In the genomic region with DNA sequence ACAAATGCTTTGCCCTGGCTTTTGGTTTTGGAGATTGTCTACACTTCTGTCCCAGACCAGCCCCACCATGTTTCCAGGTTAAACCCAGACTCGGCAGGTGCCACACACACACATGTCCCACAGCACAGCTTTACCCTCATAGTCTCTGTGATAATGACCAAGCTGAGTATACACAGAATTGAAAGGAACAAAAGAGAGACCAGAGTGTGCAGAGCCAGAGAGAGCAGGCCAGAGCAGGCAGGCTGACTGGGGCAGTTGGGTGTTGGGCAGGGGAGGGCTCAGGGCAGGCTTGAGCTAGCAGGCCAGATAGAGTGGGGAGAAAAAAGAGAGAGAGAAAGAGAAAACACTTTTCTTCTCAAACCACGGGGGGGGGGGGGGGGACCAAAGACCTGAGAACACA, we compare ENCODE assay signal across 30 mouse cellular contexts. TPM values are rescaled to one million over a fixed set of nuclear protein-coding genes. Genes with fewer than 3 reads are reported as not detected.
DNase-seq lines count a peak whose midpoint lies in the region; ATAC-seq and TF ChIP-seq lines count a peak whose summit lies in the region.
"Had no signal": no experiment of that assay in that cellular context is flagged by ENCODE, and none has a peak within 500 bp of the region (broad histone marks: within the 10 kb centered on the region; RNA-seq: fewer than 3 reads in every experiment).

No protein-coding gene starts in this region.

- peak overlapping the region; percentile 11; the same call in 1 of the 2 replicates for H3K4me2 ChIP-seq in intestine, embryonic 14.5 days (ENCODE audit: low read length)
- H3K4me2 ChIP-seq in intestine, embryonic 16.5 days (ENCODE audit: low read depth, low read length): peak overlapping the region; percentile 48
- no peak overlapping the region for H3K4me2 ChIP-seq in stomach, embryonic 14.5 days (replicated peaks; ENCODE audit: low read depth, low read length)
- 0 out of 2 replicates have a peak overlapping the region, but pooled peaks have one; percentile 2 for H3K4me2 ChIP-seq in stomach, postnatal 0 days (replicated peaks; ENCODE audit: low read depth)
- H3K4me2 ChIP-seq: embryonic facial prominence, embryonic 13.5 days; forebrain, embryonic 13.5 days; heart, embryonic 13.5 days; hindbrain, embryonic 14.5 days had no signal

- WGBS in intestine, embryonic 14.5 days: 82% methylated on average over 1 of the region's 2 CpGs
- 84% methylated on average over 1 of the region's 2 CpGs for WGBS in intestine, embryonic 16.5 days
- 68% methylated on average over 1 of the region's 2 CpGs for WGBS in stomach, embryonic 14.5 days
- WGBS in stomach, postnatal 0 days: 48% methylated on average over 1 of the region's 2 CpGs

- no peak overlapping the region for H3K4me3 ChIP-seq in intestine, embryonic 14.5 days (ENCODE audit: low read depth, low read length)
- H3K4me3 ChIP-seq in intestine, embryonic 16.5 days (ENCODE audit: low read length): peak overlapping the region; percentile 43
- H3K4me3 ChIP-seq in stomach, embryonic 14.5 days (ENCODE audit: low read depth, low read length): no peak overlapping the region
- H3K4me3 ChIP-seq in stomach, postnatal 0 days (ENCODE audit: low read depth, low read length): 0 out of 2 replicates have a peak overlapping the region, but pooled peaks have one; percentile 0
- H3K4me3 ChIP-seq: embryonic facial prominence, embryonic 13.5 days; erythroblast, embryonic 14.5 days; forebrain, embryonic 13.5 days; gastrocnemius, adult 2 months; heart, embryonic 13.5 days had no signal

- H3K9me3 ChIP-seq in intestine, embryonic 14.5 days (ENCODE audit: control insufficient read depth, low read length): no peaks in the 10 kb centered on the region
- H3K9me3 ChIP-seq in intestine, embryonic 16.5 days (ENCODE audit: control insufficient read depth, low read length): no peaks in the 10 kb centered on the region
- no peaks in the 10 kb centered on the region for H3K9me3 ChIP-seq in stomach, embryonic 14.5 days (ENCODE audit: control insufficient read depth, low read depth, low read length)
- H3K9me3 ChIP-seq in stomach, postnatal 0 days (ENCODE audit: control insufficient read depth, low read length): no peaks in the 10 kb centered on the region
- H3K9me3 ChIP-seq: embryonic facial prominence, embryonic 13.5 days; forebrain, embryonic 13.5 days; G1E; heart, embryonic 13.5 days had no signal

- ATAC-seq in intestine, embryonic 14.5 days (replicated peaks; ENCODE audit: low FRiP score, low TSS enrichment, low read depth): no peak
- no peak for ATAC-seq in intestine, embryonic 16.5 days
- peak; percentile 86 for ATAC-seq in stomach, embryonic 14.5 days (ENCODE audit: insufficient number of reproducible peaks, insufficient read depth, low FRiP score, low read depth)
- peak; percentile 80 for ATAC-seq in stomach, postnatal 0 days (ENCODE audit: low FRiP score, low TSS enrichment)
- ATAC-seq: forebrain, embryonic 13.5 days; forebrain, embryonic 16.5 days; hindbrain, postnatal 0 days; inflammation-experienced regulatory T-cells, adult 6 months had no signal

- DNase-seq in intestine, embryonic 14.5 days (ENCODE audit: low spot score): no peak
- DNase-seq in stomach, postnatal 0 days (ENCODE audit: low spot score): peak; percentile 54
- no peak for DNase-seq in thymus, postnatal 0 days (ENCODE audit: low spot score)
- no peak for DNase-seq in Muller cell, postnatal 12 days (ENCODE audit: inconsistent ontology term)
- no peak for DNase-seq in adrenal gland, postnatal 14 days
- DNase-seq: adrenal gland, adult 8-10 months; adrenal gland, postnatal 36 days; B cell, adult 2 months; cerebellum, adult 18-20 months; cerebellum, adult 9-10 months; cerebellum, postnatal 14 days; gastrocnemius, adult 2 months; gastrocnemius, postnatal 14 days; heart, postnatal 14 days; heart, postnatal 4 days had no signal

- H3K9ac ChIP-seq in intestine, embryonic 14.5 days (ENCODE audit: low read length): no peak overlapping the region
- H3K9ac ChIP-seq in intestine, embryonic 16.5 days (ENCODE audit: low read depth, low read length): peak overlapping the region; percentile 62
- no peak overlapping the region for H3K9ac ChIP-seq in stomach, embryonic 14.5 days (replicated peaks; ENCODE audit: low read depth, low read length)
- no peak overlapping the region for H3K9ac ChIP-seq in stomach, postnatal 0 days (ENCODE audit: low read length)
- H3K9ac ChIP-seq: embryonic facial prominence, embryonic 13.5 days; forebrain, embryonic 13.5 days; heart, embryonic 13.5 days; hindbrain, embryonic 14.5 days had no signal

- no peak for TF ChIP-seq CTCF in stomach, postnatal 0 days (IDR thresholded peaks at IDR 0.05; ENCODE audit: low read depth)

- no peaks in the 10 kb centered on the region for H3K36me3 ChIP-seq in intestine, embryonic 14.5 days (ENCODE audit: control insufficient read depth, insufficient read depth, low read length)
- H3K36me3 ChIP-seq in intestine, embryonic 16.5 days (ENCODE audit: control insufficient read depth, insufficient read depth, low read length): no peaks in the 10 kb centered on the region
- H3K36me3 ChIP-seq in stomach, embryonic 14.5 days (ENCODE audit: control insufficient read depth, insufficient read depth, low read length): no peaks in the 10 kb centered on the region
- H3K36me3 ChIP-seq in stomach, postnatal 0 days (ENCODE audit: control insufficient read depth, insufficient read depth, low read length): no peaks in the 10 kb centered on the region
- H3K36me3 ChIP-seq: embryonic facial prominence, embryonic 13.5 days; G1E; heart, embryonic 13.5 days had no signal

- no peak overlapping the region for H3K27ac ChIP-seq in intestine, embryonic 14.5 days (ENCODE audit: low read depth)
- peak overlapping the region; percentile 64 for H3K27ac ChIP-seq in intestine, embryonic 16.5 days (ENCODE audit: low read length)
- peak overlapping the region; percentile 22; the same call in 1 of the 2 replicates for H3K27ac ChIP-seq in stomach, embryonic 14.5 days (ENCODE audit: low read length)
- H3K27ac ChIP-seq in stomach, postnatal 0 days (replicated peaks): peak overlapping the region; percentile 67; the same call in 1 of the 2 replicates
- H3K27ac ChIP-seq: embryonic facial prominence, embryonic 13.5 days; forebrain, embryonic 13.5 days; gastrocnemius, adult 2 months; heart, embryonic 13.5 days; hindbrain, embryonic 14.5 days; hindbrain, postnatal 0 days had no signal

- no peaks in the 10 kb centered on the region for H3K27me3 ChIP-seq in intestine, embryonic 14.5 days (replicated peaks; ENCODE audit: control insufficient read depth, insufficient read depth, low read length)
- H3K27me3 ChIP-seq in intestine, embryonic 16.5 days (replicated peaks; ENCODE audit: control insufficient read depth, insufficient read depth, low read length): no peaks in the 10 kb centered on the region
- no peaks in the 10 kb centered on the region for H3K27me3 ChIP-seq in stomach, embryonic 14.5 days (ENCODE audit: control insufficient read depth, insufficient read depth, low read length)
- H3K27me3 ChIP-seq in stomach, postnatal 0 days (ENCODE audit: control insufficient read depth, insufficient read depth, low read length): no peaks in the 10 kb centered on the region
- H3K27me3 ChIP-seq: forebrain, embryonic 13.5 days; heart, embryonic 13.5 days had no signal

- no peak for TF ChIP-seq EP300 in stomach, postnatal 0 days (optimal IDR thresholded peaks at IDR 0.05)

- H3K4me1 ChIP-seq in intestine, embryonic 14.5 days (replicated peaks; ENCODE audit: control insufficient read depth, insufficient read depth, low read length): no peaks in the 10 kb centered on the region
- H3K4me1 ChIP-seq in intestine, embryonic 16.5 days (ENCODE audit: control insufficient read depth, insufficient read depth, low read length): no peaks in the 10 kb centered on the region
- H3K4me1 ChIP-seq in stomach, embryonic 14.5 days (ENCODE audit: control insufficient read depth, insufficient read depth, low read length): no peaks in the 10 kb centered on the region
- no peaks in the 10 kb centered on the region for H3K4me1 ChIP-seq in stomach, postnatal 0 days (replicated peaks; ENCODE audit: control insufficient read depth, insufficient read depth)
- H3K4me1 ChIP-seq: embryonic facial prominence, embryonic 13.5 days; forebrain, embryonic 13.5 days; heart, embryonic 13.5 days had no signal

RNA-seq across cellular contexts. Expression of a gene that starts 19.4 kb away (rescaled TPM):
- 1.1 and 3.3 TPM in 2 replicates for polyA plus RNA-seq in intestine, embryonic 14.5 days (2014; fragmentation: Nextera tagmentation; extraction: Ambion mirVana)
- 18.1 and 22.3 TPM in 2 replicates for polyA plus RNA-seq in intestine, embryonic 16.5 days (2015; fragmentation: Nextera tagmentation; extraction: Ambion mirVana)
- 0.18 TPM in 1 of 2 replicates, not detected in the other for polyA plus RNA-seq in stomach, embryonic 14.5 days (2014; fragmentation: Nextera tagmentation; extraction: Ambion mirVana)
- polyA plus RNA-seq in stomach, postnatal 0 days (2015; fragmentation: Nextera tagmentation; extraction: Ambion mirVana): 4.7 and 5.0 TPM in 2 replicates
- 0.09 and 0.13 TPM in 2 replicates for polyA plus RNA-seq in thymus, postnatal 0 days (2015; fragmentation: Nextera tagmentation; extraction: Ambion mirVana)
- total RNA-seq in adrenal gland, postnatal 14 days (2021): not detected in 2 replicates
- total RNA-seq: adrenal gland, adult 8-10 months; adrenal gland, postnatal 36 days; CH12.LX; common myeloid progenitor, adult 5-6 weeks; gastrocnemius, adult 2 months; gastrocnemius, postnatal 14 days; gastrocnemius, postnatal 4 days; heart, postnatal 14 days; heart, postnatal 4 days; hindbrain, postnatal 0 days had no signal
- polyA plus RNA-seq: embryonic facial prominence, embryonic 13.5 days; forebrain, embryonic 13.5 days; forebrain, embryonic 16.5 days; G1E; heart, embryonic 13.5 days; hindbrain, embryonic 11.5 days; hindbrain, embryonic 14.5 days; hindbrain, postnatal 0 days; inflammation-experienced regulatory T-cells, adult 6 months had no signal

RNA-seq across cellular contexts. Expression of a gene that starts 20.6 kb away (rescaled TPM):
- 0.14 and 0.22 TPM in 2 replicates for polyA plus RNA-seq in intestine, embryonic 14.5 days (2014; fragmentation: Nextera tagmentation; extraction: Ambion mirVana)
- polyA plus RNA-seq in intestine, embryonic 16.5 days (2015; fragmentation: Nextera tagmentation; extraction: Ambion mirVana): 30.9 and 41.7 TPM in 2 replicates
- not detected in 2 replicates for polyA plus RNA-seq in stomach, embryonic 14.5 days (2014; fragmentation: Nextera tagmentation; extraction: Ambion mirVana)
- 1.1 TPM in 2 replicates for polyA plus RNA-seq in stomach, postnatal 0 days (2015; fragmentation: Nextera tagmentation; extraction: Ambion mirVana)
- polyA plus RNA-seq in thymus, postnatal 0 days (2015; fragmentation: Nextera tagmentation; extraction: Ambion mirVana): 0.12 and 0.20 TPM in 2 replicates
- not detected in 2 replicates for total RNA-seq in adrenal gland, postnatal 14 days (2021)
- total RNA-seq: adrenal gland, adult 8-10 months; adrenal gland, postnatal 36 days; CH12.LX; common myeloid progenitor, adult 5-6 weeks; gastrocnemius, adult 2 months; gastrocnemius, postnatal 14 days; gastrocnemius, postnatal 4 days; heart, postnatal 14 days; heart, postnatal 4 days; hindbrain, postnatal 0 days had no signal
- polyA plus RNA-seq: embryonic facial prominence, embryonic 13.5 days; erythroblast, embryonic 14.5 days; forebrain, embryonic 13.5 days; forebrain, embryonic 16.5 days; G1E; heart, embryonic 13.5 days; hindbrain, embryonic 11.5 days; hindbrain, embryonic 14.5 days; inflammation-experienced regulatory T-cells, adult 6 months had no signal

Comparison
In these comparisons a context has a peak if more than half of its experiments do, and no peak if none do; other contexts are left out.
1. H3K4me3 ChIP-seq: peak in intestine, embryonic 16.5 days (single experiment) and stomach, postnatal 0 days (single experiment); none in intestine, embryonic 14.5 days (single experiment) and stomach, embryonic 14.5 days (single experiment).
2. RNA of a gene that starts 20.6 kb away (polyA plus RNA-seq): 30.9 to 41.7 TPM in intestine, embryonic 16.5 days; 1.1 TPM in stomach, postnatal 0 days, 0.12 to 0.20 TPM in thymus, postnatal 0 days, 0.14 to 0.22 TPM in intestine, embryonic 14.5 days and not detected in stomach, embryonic 14.5 days; every median in the first group is over 10 times any median in the second.
3. ATAC-seq: peak in stomach, embryonic 14.5 days (single experiment) and stomach, postnatal 0 days (single experiment); none in intestine, embryonic 14.5 days (single experiment) and intestine, embryonic 16.5 days (single experiment).